Mouse (Mus musculus) embryonic facial prominence, embryonic 11.5 days (tissue): ENCODE measurements around the gene Nme8. TPM values are rescaled to one million over a fixed set of nuclear protein-coding genes. Genes with fewer than 3 reads are reported as not detected.

Experiments used
- ATAC-seq: fragments of 200-750 bp; cut with Nextera tagmentation; replicated peaks from 2 replicates; pipeline ENCODE4 v1.8.0; 2017; ENCODE audit warnings: low read depth; ENCODE audit not compliant: insufficient number of reproducible peaks, low FRiP score, low TSS enrichment
- DNase-seq: peaks from one replicate; pipeline ENCODE4 v3.0.0-alpha.2; 2015; ENCODE audit warnings: low spot score
- H3K27ac ChIP-seq: fragments of 300-500 bp; sonication (generic); replicated peaks from 2 replicates; pipeline ENCODE4 v1.5.1; 2014; ENCODE audit warnings: mild to moderate bottlenecking, low read depth, low read length, control low read depth
- H3K27me3 ChIP-seq: fragments of 300-500 bp; sonication (generic); 2 replicates; pipeline ENCODE4 v1.6.1; 2014; ENCODE audit warnings: mild to moderate bottlenecking, low read length, moderate library complexity, mixed read lengths; ENCODE audit not compliant: control insufficient read depth, insufficient read depth
- H3K36me3 ChIP-seq: fragments of 300-500 bp; sonication (generic); replicated peaks from 2 replicates; pipeline ENCODE4 v1.6.1; 2014; ENCODE audit warnings: low read depth, mild to moderate bottlenecking, low read length, moderate library complexity, mixed read lengths; ENCODE audit not compliant: control insufficient read depth, insufficient read depth
- H3K4me1 ChIP-seq: fragments of 300-500 bp; sonication (generic); 2 replicates; pipeline ENCODE4 v1.6.1; 2014; ENCODE audit warnings: low read length, mixed read lengths; ENCODE audit not compliant: control insufficient read depth, insufficient read depth
- H3K4me2 ChIP-seq: fragments of 300-500 bp; sonication (generic); 2 replicates; pipeline ENCODE4 v1.6.1; 2014; ENCODE audit warnings: low read depth, mild to moderate bottlenecking, control low read depth, low read length, moderate library complexity
- H3K4me3 ChIP-seq: fragments of 300-500 bp; sonication (generic); 2 replicates; pipeline ENCODE4 v1.5.1; 2014; ENCODE audit warnings: low read depth, low read length, control low read depth
- H3K9ac ChIP-seq: fragments of 300-500 bp; sonication (generic); replicated peaks from 2 replicates; pipeline ENCODE4 v1.6.1; 2014; ENCODE audit warnings: mild to moderate bottlenecking, control low read depth, low read length
- H3K9me3 ChIP-seq: fragments of 300-500 bp; sonication (generic); replicated peaks from 2 replicates; pipeline ENCODE4 v1.6.1; 2016; ENCODE audit warnings: mild to moderate bottlenecking, low read length, inconsistent platforms, mixed read lengths; ENCODE audit not compliant: control insufficient read depth
- WGBS: fragments of 180-500 bp; shearing (Covaris S2); extraction: QIAGEN DNeasy Blood & Tissue Kit; methylation state at CpG from one replicate; pipeline ENCODE4 v1.1.7; 2014; 5-methylcytosine and 5-hydroxymethylcytosine counted together
- polyA plus RNA-seq: library from polyadenylated mRNA; unstranded; fragments of >200 nt; fragmentation: Nextera tagmentation; extraction: Ambion mirVana; gene quantifications from 2 replicates; pipeline ENCODE4 v1.2.1, GENCODE M21; 2014

Nme8 gene
- polyA plus RNA-seq, 1 experiment from 2014 or later, result not detected

GRCm38 (mm10) chr13:19603719-19604118, 93.9 kb downstream of the Nme8 start:
- H3K9ac ChIP-seq, result no peak overlapping the region
- ATAC-seq, result no peak
- 89% methylated on average over 1 of the region's 1 CpGs for WGBS
- DNase-seq, result no peak
- no peaks in the 10 kb centered on the region for H3K4me1 ChIP-seq
- H3K36me3 ChIP-seq, result no peaks in the 10 kb centered on the region
- H3K4me2 ChIP-seq, result no peak overlapping the region
- no peak overlapping the region for H3K27ac ChIP-seq
- no peaks in the 10 kb centered on the region for H3K9me3 ChIP-seq
- H3K4me3 ChIP-seq, result no peak overlapping the region
- H3K27me3 ChIP-seq, result no peaks in the 10 kb centered on the region

GRCm38 (mm10) chr13:19602531-19602930, 95.1 kb downstream of the Nme8 start:
- Histone ChIP-seq H3K4me1 (no peaks in the 10 kb centered on the region), H3K27me3 (no peaks in the 10 kb centered on the region), H3K4me2 (no peak overlapping the region), H3K9me3 (no peaks in the 10 kb centered on the region), H3K36me3 (no peaks in the 10 kb centered on the region), H3K4me3 (no peak overlapping the region), H3K9ac (no peak overlapping the region), H3K27ac (no peak overlapping the region)
- 63% methylated on average over 1 of the region's 1 CpGs for WGBS
- ATAC-seq, result no peak
- DNase-seq, result no peak

GRCm38 (mm10) chr13:19599242-19599641, 98.4 kb downstream of the Nme8 start:
- ATAC-seq, result no peak
- H3K27ac ChIP-seq, result no peak overlapping the region
- 83% methylated on average over 6 of the region's 6 CpGs for WGBS

GRCm38 (mm10) chr13:19595141-19595540, 102.5 kb downstream of the Nme8 start:
- no peak overlapping the region for H3K4me2 ChIP-seq
- WGBS, result 89% methylated on average over 1 of the region's 1 CpGs

More at GRCm38 (mm10) chr13:19599242-19599641, 98.4 kb downstream of the Nme8 start:
- H3K9me3 ChIP-seq, result no peaks in the 10 kb centered on the region
- no peak for DNase-seq
- no peaks in the 10 kb centered on the region for H3K27me3 ChIP-seq
- no peaks in the 10 kb centered on the region for H3K4me1 ChIP-seq
- H3K4me2 ChIP-seq, result no peak overlapping the region
- no peak overlapping the region for H3K4me3 ChIP-seq
- no peaks in the 10 kb centered on the region for H3K36me3 ChIP-seq
- no peak overlapping the region for H3K9ac ChIP-seq

More at GRCm38 (mm10) chr13:19595141-19595540, 102.5 kb downstream of the Nme8 start:
- Histone ChIP-seq H3K9me3 (no peaks in the 10 kb centered on the region), H3K4me3 (no peak overlapping the region), H3K36me3 (no peaks in the 10 kb centered on the region), H3K27ac (no peak overlapping the region), H3K9ac (no peak overlapping the region), H3K27me3 (no peaks in the 10 kb centered on the region), H3K4me1 (no peaks in the 10 kb centered on the region)
- no peak for ATAC-seq
- DNase-seq, result no peak

Other genes with a start within 250 kb of the Nme8 start
- gene Epdr1, start 77.9 kb downstream of the Nme8 start, polyA plus RNA-seq, result 13.4 and 15.2 TPM in 2 replicates
- gene Sfrp4, start 74.7 kb downstream of the Nme8 start, polyA plus RNA-seq, result 0.43 and 0.97 TPM in 2 replicates
- gene Gpr141, start 126.5 kb upstream of the Nme8 start, polyA plus RNA-seq, result 0.15 TPM in 2 replicates